In the genomic region with DNA sequence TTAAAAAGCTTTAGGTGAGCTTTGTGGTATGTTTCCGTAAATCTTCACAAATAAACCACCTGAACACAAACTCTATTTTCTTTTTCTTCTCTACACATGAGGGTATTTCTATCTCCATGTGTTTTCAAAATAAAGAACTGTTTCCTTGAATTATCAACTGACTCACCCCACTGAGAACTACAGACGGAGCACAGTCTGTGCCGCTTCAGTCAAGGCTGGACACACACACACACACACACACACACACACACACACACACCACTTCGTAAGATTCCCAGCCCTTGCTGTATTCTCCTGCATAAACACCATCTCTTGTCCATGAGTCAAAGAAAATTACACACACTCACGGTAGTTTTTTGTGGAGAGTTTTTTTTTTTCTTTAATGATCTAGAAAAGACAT, we compare ENCODE assay signal across 19 mouse cellular contexts.
A peak's percentile ranks its signal among the peaks of the same experiment; 100 is the strongest.
DNase-seq lines count a peak whose midpoint lies in the region.
"Had no signal": no experiment of that assay in that cellular context is flagged by ENCODE, and none has a peak within 500 bp of the region (broad histone marks: within the 10 kb centered on the region; RNA-seq: fewer than 3 reads in every experiment).

No protein-coding gene starts in this region.

- peak; percentile 52 for DNase-seq in heart, adult 11 months
- no peak for DNase-seq in heart, adult 18-20 months
- peak; percentile 17 for DNase-seq in urinary bladder, postnatal 14 days (ENCODE audit: low spot score)
- DNase-seq in urinary bladder, postnatal 36 days (ENCODE audit: low spot score in 2 of 2) = no peak
- DNase-seq in brain, adult 2 months (ENCODE audit: low read depth, low spot score) = peak; percentile 16
- no peak for DNase-seq in gastrocnemius, adult 8-10 months (ENCODE audit: low spot score in 2 of 2)
- DNase-seq in left cerebral cortex, postnatal 10 days (ENCODE audit: extremely low spot score in 1 of 2, low spot score in 2 of 2) = no peak
- DNase-seq: cerebellum, adult 2 months; gastrocnemius, postnatal 25 days; heart, adult 2 months; heart, postnatal 4 days; kidney, postnatal 36 days; layer of hippocampus, postnatal 36 days; liver; lung, adult 2 months; lung, postnatal 10 days; right cerebral cortex, adult 18-20 months; spleen, adult 18-20 months; thymus, adult 2 months had no signal

- intact Hi-C loops in left cerebral cortex, postnatal 10 days (cut with DNase I) = no loop called here

Comparison
In these comparisons a context has a peak if more than half of its experiments do, and no peak if none do; other contexts are left out.
1. DNase-seq: peak in heart, adult 11 months (single experiment), urinary bladder, postnatal 14 days (single experiment) and brain, adult 2 months (single experiment); none in heart, adult 18-20 months (0 of 2), urinary bladder, postnatal 36 days (0 of 2), gastrocnemius, adult 8-10 months (0 of 2) and left cerebral cortex, postnatal 10 days (0 of 2).